Mouse (Mus musculus): ENCODE results near the gene Spns2. TPM values are rescaled to one million over a fixed set of nuclear protein-coding genes. Genes with fewer than 3 reads are reported as not detected.

The Spns2 gene
- polyA plus RNA-seq (2012; rRNA removed), result 37.9 and 40.8 TPM in 2 replicates

DNA sequence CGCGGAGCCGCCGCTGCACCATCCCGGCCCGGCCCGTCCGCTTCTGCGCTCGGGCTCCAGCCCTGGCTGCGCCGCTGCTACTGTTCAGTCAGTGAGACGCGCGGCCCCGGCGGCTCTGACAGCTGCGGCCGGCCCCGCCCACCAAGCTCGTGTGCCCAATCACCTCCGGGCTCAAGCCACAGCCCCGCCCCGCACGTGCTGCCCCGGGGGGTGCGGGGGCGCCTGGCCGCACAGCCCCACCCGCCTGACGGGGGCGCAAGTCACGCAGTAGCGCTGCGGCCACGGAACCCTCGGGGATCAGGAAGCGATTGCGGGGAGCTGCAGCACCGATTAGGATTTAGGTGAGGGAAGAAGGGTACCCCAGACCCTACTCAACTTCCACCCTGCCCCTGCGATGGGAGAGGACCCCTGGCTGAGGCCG lies at the start of gene Spns2:
Gene Spns2 (minus strand): TSS at position 24 of the 421 bp plus-strand sequence.

GRCm38 (mm10) chr11:72440965-72441664 lies 48.6 kb downstream of the Spns2 start, which contains the start of gene Mybbp1a:
Mybbp1a (plus strand) TSS chr11:72441355.

DNA sequence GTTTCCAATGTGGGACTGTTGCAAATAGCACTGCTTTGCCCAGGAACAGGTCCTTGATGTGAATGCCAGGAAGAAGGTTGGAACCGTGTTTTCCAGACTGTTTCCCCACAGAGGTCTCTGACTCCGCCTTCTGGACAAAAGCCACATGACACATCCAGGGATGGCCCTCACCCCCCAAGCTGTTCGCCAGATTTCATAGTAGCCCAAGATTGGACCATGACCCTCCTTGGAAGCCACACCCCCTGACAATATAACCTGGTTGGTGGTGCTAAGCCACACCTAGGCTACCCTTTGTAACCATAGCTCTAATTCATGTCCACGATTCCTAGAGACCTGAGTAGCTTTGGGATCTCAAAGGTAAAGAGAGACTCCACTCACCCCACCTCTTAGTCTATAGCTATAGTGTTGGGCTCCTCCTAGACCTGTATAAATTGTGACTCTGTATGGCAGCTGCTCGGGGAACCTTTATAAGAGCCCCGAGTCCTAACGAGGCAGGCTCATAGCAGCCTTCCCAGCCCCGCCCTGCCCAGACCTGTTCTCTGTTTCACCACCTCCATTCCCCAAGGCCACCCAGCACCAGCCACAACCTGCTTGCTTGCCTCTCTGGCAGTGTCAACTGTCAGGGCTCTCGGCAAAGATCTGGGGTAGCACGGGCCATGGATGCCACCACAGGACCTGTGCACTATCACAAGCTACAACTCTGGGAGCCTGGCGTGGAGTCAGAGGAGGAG lies 54.6 kb downstream of the Spns2 start, which contains the start of gene Ggt6:
Gene Ggt6 (plus strand): TSS at position 564 of the 731 bp plus-strand sequence.

GRCm38 (mm10) chr11:72411093-72411921 lies 78.4 kb downstream of the Spns2 start, which contains the start of gene Smtnl2:
Smtnl2 (minus strand) TSS chr11:72411713.

Other genes starting within 250 kb of the Spns2 start
- 1.6 and 3.7 TPM in 2 replicates for gene Slc13a5, start 222.7 kb downstream of the Spns2 start, polyA plus RNA-seq (2012; rRNA removed)
- 4.0 and 4.2 TPM in 2 replicates for gene Xaf1, start 188.3 kb downstream of the Spns2 start, polyA plus RNA-seq (2012; rRNA removed)
- gene Fbxo39, start 175.5 kb downstream of the Spns2 start, polyA plus RNA-seq (2012; rRNA removed), result not detected in 2 replicates
- gene Tekt1, start 127.5 kb downstream of the Spns2 start, polyA plus RNA-seq (2012; rRNA removed), result 3.6 and 3.7 TPM in 2 replicates
- 1.7 and 5.0 TPM in 2 replicates for gene Smtnl2, start 78.2 kb downstream of the Spns2 start, polyA plus RNA-seq (2012; rRNA removed)
- gene Ggt6, start 54.4 kb downstream of the Spns2 start, polyA plus RNA-seq (2012; rRNA removed), result 0.21 TPM in 1 of 2 replicates, not detected in the other
- 87.2 and 91.4 TPM in 2 replicates for gene Mybbp1a, start 48.5 kb downstream of the Spns2 start, polyA plus RNA-seq (2012; rRNA removed)
- gene Spns3, start 60.6 kb upstream of the Spns2 start, polyA plus RNA-seq (2012; rRNA removed), result 0.14 and 0.24 TPM in 2 replicates
- 45.2 and 50.6 TPM in 2 replicates for gene Ube2g1, start 117.4 kb upstream of the Spns2 start, polyA plus RNA-seq (2012; rRNA removed)
- 40.2 and 41.9 TPM in 2 replicates for gene Ankfy1, start 200.1 kb upstream of the Spns2 start, polyA plus RNA-seq (2012; rRNA removed)